Mouse (Mus musculus): ENCODE results near the gene Adam11. TPM values are rescaled to one million over a fixed set of nuclear protein-coding genes. Genes with fewer than 3 reads are reported as not detected.

Gene Adam11
- polyA plus RNA-seq, 1 experiment: 12.1 TPM

GRCm38 (mm10) chr11:102741129-102741950 lies 19.9 kb upstream of the Adam11 start:
- no peaks in the 10 kb centered on the region for H3K4me1 ChIP-seq (ENCODE audit: control insufficient read depth, insufficient read depth, insufficient read length)
- H3K27me3 ChIP-seq (ENCODE audit: control insufficient read depth, insufficient read depth, low read length): no peaks in the 10 kb centered on the region
- no peak overlapping the region for H3K4me3 ChIP-seq (ENCODE audit: extremely low read depth, insufficient read depth, insufficient read length)
- H3K27ac ChIP-seq (ENCODE audit: insufficient read depth, low read length): no peak overlapping the region
- no peak for DNase-seq (ENCODE audit: low read depth in 1 of 2, low spot score in 2 of 2)
- no peak for TF ChIP-seq CTCF (IDR thresholded peaks at IDR 0.05; ENCODE audit: extremely low read depth, insufficient read depth, insufficient read length, insufficient replicate concordance)
- no peak for TF ChIP-seq POLR2A (IDR thresholded peaks at IDR 0.05; ENCODE audit: low read depth, low read length)
- WGBS: 36% methylated on average over 22 of the region's 22 CpGs
- no peaks in the 10 kb centered on the region for H3K36me3 ChIP-seq (ENCODE audit: control insufficient read depth, insufficient read depth, low read length)

DNA sequence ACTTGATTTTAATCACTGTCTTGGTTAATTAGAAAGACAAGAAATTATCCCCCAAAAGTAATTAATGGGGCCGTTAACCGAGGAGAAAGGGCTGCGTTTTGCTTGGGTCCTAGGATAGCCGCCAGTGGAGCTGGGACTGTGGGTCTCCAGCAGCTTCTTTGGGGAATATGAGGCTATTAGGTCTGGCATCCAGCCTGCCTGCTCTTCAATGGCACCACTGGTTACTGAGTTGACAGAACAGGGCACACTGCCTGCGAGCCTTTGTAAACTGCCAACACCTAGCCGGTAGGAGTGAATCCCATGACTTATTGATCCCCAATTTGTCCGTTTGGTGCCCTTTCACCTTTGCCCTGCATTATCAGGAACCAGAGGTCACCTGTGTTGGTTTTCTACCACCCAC lies 19.2 kb upstream of the Adam11 start:
- no peak for TF ChIP-seq POLR2A (IDR thresholded peaks at IDR 0.05; ENCODE audit: low read depth, low read length)
- no peak for TF ChIP-seq CTCF (IDR thresholded peaks at IDR 0.05; ENCODE audit: extremely low read depth, insufficient read depth, insufficient read length, insufficient replicate concordance)

GRCm38 (mm10) chr11:102742843-102743242 lies 18.4 kb upstream of the Adam11 start:
- no peak for DNase-seq (ENCODE audit: low read depth in 1 of 2, low spot score in 2 of 2)

More for the DNA sequence above, 19.2 kb upstream of the Adam11 start:
- DNase-seq (ENCODE audit: low read depth in 1 of 2, low spot score in 2 of 2): no peak
- Histone ChIP-seq H3K4me3 (ENCODE audit: extremely low read depth, insufficient read depth, insufficient read length) (no peak overlapping the region), H3K4me1 (ENCODE audit: control insufficient read depth, insufficient read depth, insufficient read length) (no peaks in the 10 kb centered on the region), H3K27me3 (ENCODE audit: control insufficient read depth, insufficient read depth, low read length) (no peaks in the 10 kb centered on the region), H3K36me3 (ENCODE audit: control insufficient read depth, insufficient read depth, low read length) (no peaks in the 10 kb centered on the region), H3K27ac (ENCODE audit: insufficient read depth, low read length) (no peak overlapping the region)
- 88% methylated on average over 7 of the region's 7 CpGs for WGBS

GRCm38 (mm10) chr11:102744746-102745145 lies 16.5 kb upstream of the Adam11 start:
- 87% methylated on average over 3 of the region's 3 CpGs for WGBS
- no peaks in the 10 kb centered on the region for H3K4me1 ChIP-seq (ENCODE audit: control insufficient read depth, insufficient read depth, insufficient read length)
- no peak for DNase-seq (ENCODE audit: low read depth in 1 of 2, low spot score in 2 of 2)
- H3K27me3 ChIP-seq (ENCODE audit: control insufficient read depth, insufficient read depth, low read length): no peaks in the 10 kb centered on the region
- no peaks in the 10 kb centered on the region for H3K36me3 ChIP-seq (ENCODE audit: control insufficient read depth, insufficient read depth, low read length)
- H3K27ac ChIP-seq (ENCODE audit: insufficient read depth, low read length): no peak overlapping the region
- H3K4me3 ChIP-seq (ENCODE audit: extremely low read depth, insufficient read depth, insufficient read length): no peak overlapping the region
- TF ChIP-seq POLR2A (IDR thresholded peaks at IDR 0.05; ENCODE audit: low read depth, low read length): no peak
- no peak for TF ChIP-seq CTCF (IDR thresholded peaks at IDR 0.05; ENCODE audit: extremely low read depth, insufficient read depth, insufficient read length, insufficient replicate concordance)

More at GRCm38 (mm10) chr11:102742843-102743242, 18.4 kb upstream of the Adam11 start:
- H3K27ac ChIP-seq (ENCODE audit: insufficient read depth, low read length): no peak overlapping the region
- H3K27me3 ChIP-seq (ENCODE audit: control insufficient read depth, insufficient read depth, low read length): no peaks in the 10 kb centered on the region
- WGBS: 88% methylated on average over 5 of the region's 5 CpGs
- H3K4me3 ChIP-seq (ENCODE audit: extremely low read depth, insufficient read depth, insufficient read length): no peak overlapping the region
- H3K4me1 ChIP-seq (ENCODE audit: control insufficient read depth, insufficient read depth, insufficient read length): no peaks in the 10 kb centered on the region
- H3K36me3 ChIP-seq (ENCODE audit: control insufficient read depth, insufficient read depth, low read length): no peaks in the 10 kb centered on the region
- TF ChIP-seq POLR2A (IDR thresholded peaks at IDR 0.05; ENCODE audit: low read depth, low read length): no peak
- TF ChIP-seq CTCF (IDR thresholded peaks at IDR 0.05; ENCODE audit: extremely low read depth, insufficient read depth, insufficient read length, insufficient replicate concordance): no peak

- H3K27ac ChIP-seq (ENCODE audit: insufficient read depth, low read length): no peak overlapping the region
- no peak for TF ChIP-seq CTCF (IDR thresholded peaks at IDR 0.05; ENCODE audit: extremely low read depth, insufficient read depth, insufficient read length, insufficient replicate concordance)
- no peak for TF ChIP-seq POLR2A (IDR thresholded peaks at IDR 0.05; ENCODE audit: low read depth, low read length)
- H3K27me3 ChIP-seq (ENCODE audit: control insufficient read depth, insufficient read depth, low read length): no peaks in the 10 kb centered on the region
- H3K36me3 ChIP-seq (ENCODE audit: control insufficient read depth, insufficient read depth, low read length): no peaks in the 10 kb centered on the region
- WGBS: 76% methylated on average over 1 of the region's 1 CpGs
- H3K4me1 ChIP-seq (ENCODE audit: control insufficient read depth, insufficient read depth, insufficient read length): no peaks in the 10 kb centered on the region
- no peak overlapping the region for H3K4me3 ChIP-seq (ENCODE audit: extremely low read depth, insufficient read depth, insufficient read length)
- no peak for DNase-seq (ENCODE audit: low read depth in 1 of 2, low spot score in 2 of 2)
Measured at GRCm38 (mm10) chr11:102747866-102748265, 13.4 kb upstream of the Adam11 start.

DNA sequence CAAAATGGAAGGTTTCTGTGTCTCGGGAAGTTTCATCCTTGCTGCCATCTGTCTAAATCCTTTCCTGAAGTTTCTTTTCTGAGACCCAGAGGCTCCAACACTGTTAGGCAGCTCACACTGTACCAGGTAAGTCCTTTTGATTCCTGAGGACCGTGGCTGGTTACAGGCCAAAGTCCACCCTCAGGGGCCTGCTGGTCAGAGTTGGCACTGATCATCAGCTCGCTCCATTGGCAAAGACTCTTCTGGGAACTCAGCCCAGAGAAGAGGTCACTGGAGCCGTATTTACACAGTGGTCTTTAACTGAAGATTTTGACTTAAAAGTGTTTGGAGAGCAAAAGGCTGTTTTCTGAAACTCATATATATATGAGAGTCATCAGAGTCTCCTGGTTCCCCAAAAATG lies 12.9 kb upstream of the Adam11 start:
- no peak overlapping the region for H3K27ac ChIP-seq (ENCODE audit: insufficient read depth, low read length)
- WGBS: 86% methylated on average over 4 of the region's 4 CpGs
- no peak for DNase-seq (ENCODE audit: low read depth in 1 of 2, low spot score in 2 of 2)

DNA sequence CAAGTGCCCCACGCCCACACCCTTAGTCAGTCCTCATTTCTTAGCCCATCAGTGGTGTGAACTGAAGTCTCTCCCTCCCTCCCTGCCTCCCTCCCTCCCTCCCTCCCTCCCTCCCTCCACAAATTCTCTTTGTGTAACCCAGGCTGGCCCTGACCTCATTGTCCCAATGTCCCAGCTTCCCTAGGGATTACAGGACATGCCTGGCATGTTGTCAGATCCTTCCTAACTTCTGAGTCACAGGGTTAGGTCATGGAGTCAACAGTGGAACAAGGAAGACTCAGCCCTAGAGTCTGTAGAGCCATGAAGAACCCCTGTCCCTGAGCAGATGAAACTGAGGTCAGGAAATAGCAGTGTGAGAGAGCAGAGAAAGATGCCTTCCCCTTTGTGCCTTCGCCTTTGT lies 11.5 kb upstream of the Adam11 start:
- Histone ChIP-seq H3K4me1 (ENCODE audit: control insufficient read depth, insufficient read depth, insufficient read length) (no peaks in the 10 kb centered on the region), H3K36me3 (ENCODE audit: control insufficient read depth, insufficient read depth, low read length) (no peaks in the 10 kb centered on the region), H3K27me3 (ENCODE audit: control insufficient read depth, insufficient read depth, low read length) (no peaks in the 10 kb centered on the region), H3K27ac (ENCODE audit: insufficient read depth, low read length) (no peak overlapping the region), H3K4me3 (ENCODE audit: extremely low read depth, insufficient read depth, insufficient read length) (no peak overlapping the region)
- no peak for DNase-seq (ENCODE audit: low read depth in 1 of 2, low spot score in 2 of 2)
- no peak for TF ChIP-seq POLR2A (IDR thresholded peaks at IDR 0.05; ENCODE audit: low read depth, low read length)
- WGBS: 92% methylated on average over 2 of the region's 2 CpGs

More for the DNA sequence above, 12.9 kb upstream of the Adam11 start:
- H3K4me1 ChIP-seq (ENCODE audit: control insufficient read depth, insufficient read depth, insufficient read length): no peaks in the 10 kb centered on the region
- TF ChIP-seq CTCF (IDR thresholded peaks at IDR 0.05; ENCODE audit: extremely low read depth, insufficient read depth, insufficient read length, insufficient replicate concordance) (no peak), POLR2A (IDR thresholded peaks at IDR 0.05; ENCODE audit: low read depth, low read length) (no peak)
- no peak overlapping the region for H3K4me3 ChIP-seq (ENCODE audit: extremely low read depth, insufficient read depth, insufficient read length)
- H3K27me3 ChIP-seq (ENCODE audit: control insufficient read depth, insufficient read depth, low read length): no peaks in the 10 kb centered on the region
- no peaks in the 10 kb centered on the region for H3K36me3 ChIP-seq (ENCODE audit: control insufficient read depth, insufficient read depth, low read length)
